Mouse (Mus musculus): ENCODE results near the gene Kat6b.

GRCm38 (mm10) chr14:21613031-21613430, 131.8 kb downstream of the Kat6b start:
- TF ChIP-seq POLR2A (IDR thresholded peaks at IDR 0.05; ENCODE audit: low read depth, low read length), result no peak
- TF ChIP-seq CTCF (conservative IDR thresholded peaks at IDR 0.05; ENCODE audit: insufficient read depth, insufficient read length, low read depth, low read length), result no peak

Data from kidney, adult 2 months (tissue).